Mouse (Mus musculus): ENCODE data around the gene Rab5c.

Rab5c gene

DNA sequence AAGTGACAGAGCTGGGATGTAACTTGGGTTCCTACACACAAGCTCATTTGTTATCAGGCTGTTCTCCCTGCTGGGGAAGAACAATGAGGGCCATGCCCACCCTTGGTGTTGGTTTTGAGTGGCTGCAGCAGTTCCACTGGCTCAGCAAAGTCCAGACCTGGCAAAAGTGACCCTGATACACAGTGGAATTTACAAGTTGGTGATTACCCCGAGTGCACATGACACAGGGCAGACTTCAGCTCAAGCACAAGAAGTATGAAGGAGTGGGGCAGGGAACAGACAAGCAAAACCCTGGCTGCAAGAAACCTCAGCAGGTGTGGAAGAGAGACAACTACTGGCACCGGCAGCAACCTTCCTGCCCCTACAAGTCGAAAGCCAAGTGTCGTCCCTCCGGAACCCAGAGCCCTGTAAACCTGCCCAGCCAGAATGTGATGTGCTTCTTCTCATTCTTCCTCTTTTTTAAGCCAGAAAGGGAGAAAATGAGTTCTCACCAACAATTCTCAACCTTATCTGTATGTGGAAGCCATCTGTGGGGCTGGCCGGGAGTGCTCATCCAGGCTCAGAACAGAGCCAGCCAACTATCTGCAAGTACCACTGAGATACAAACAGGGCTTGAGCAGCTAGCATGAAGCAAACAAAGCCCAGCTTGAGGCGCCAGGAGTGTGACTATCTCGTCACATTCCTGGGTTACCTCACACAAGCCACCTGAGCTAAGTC lies 16.1 kb downstream of the Rab5c start:
- no peak for DNase-seq (ENCODE audit: low read depth in 1 of 2, low spot score in 2 of 2)

DNA sequence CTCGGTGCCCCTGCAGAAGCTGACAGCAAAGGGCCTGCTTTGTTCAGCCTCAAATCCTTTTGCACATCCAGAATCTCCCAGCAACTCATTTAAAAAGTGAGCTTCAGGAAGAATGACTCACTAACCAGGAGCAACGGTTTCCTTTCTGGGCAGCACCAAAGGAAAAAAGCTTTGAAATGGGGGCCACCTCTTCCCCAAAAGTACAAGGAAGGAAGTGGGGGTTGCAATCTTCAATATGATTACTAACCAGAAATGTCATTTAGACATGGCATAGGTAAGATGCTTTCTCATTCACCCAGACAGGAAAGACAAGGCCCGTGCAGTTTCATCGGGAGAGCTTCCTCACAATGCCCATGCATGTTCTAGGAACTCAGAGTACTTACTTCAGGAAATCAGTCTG lies 16.8 kb downstream of the Rab5c start:
- no peak for DNase-seq (ENCODE audit: low read depth in 1 of 2, low spot score in 2 of 2)

GRCm38 (mm10) chr11:100720345-100720744 lies 17.7 kb downstream of the Rab5c start:
- DNase-seq (ENCODE audit: low read depth in 1 of 2, low spot score in 2 of 2), result no peak

DNA sequence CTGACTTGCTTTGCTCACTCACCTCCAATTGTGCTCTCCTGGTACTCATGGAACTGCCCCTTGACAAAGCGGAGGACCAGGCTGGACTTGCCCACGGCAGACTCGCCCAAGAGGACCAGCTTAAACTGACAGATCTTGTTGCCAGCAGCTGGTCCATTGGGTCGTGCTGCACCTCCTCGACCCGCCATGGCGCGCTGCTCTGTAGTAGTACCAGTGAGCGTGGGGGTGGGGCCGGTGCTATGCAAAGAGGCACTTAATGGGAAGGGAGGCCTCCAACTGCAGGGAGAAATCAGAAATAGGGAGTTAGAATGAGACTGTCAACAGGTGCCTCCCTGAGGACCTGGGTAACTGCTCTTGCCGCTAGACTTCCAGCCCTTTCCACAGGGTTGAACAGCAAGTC lies 18.1 kb downstream of the Rab5c start:
- no peak for DNase-seq (ENCODE audit: low read depth in 1 of 2, low spot score in 2 of 2)

- no peak for DNase-seq (ENCODE audit: low read depth in 1 of 2, low spot score in 2 of 2)
Measured at GRCm38 (mm10) chr11:100719312-100719711, 18.7 kb downstream of the Rab5c start.

GRCm38 (mm10) chr11:100718866-100719265 lies 19.1 kb downstream of the Rab5c start:
- no peak for DNase-seq (ENCODE audit: low read depth in 1 of 2, low spot score in 2 of 2)

- no peak for DNase-seq (ENCODE audit: low read depth in 1 of 2, low spot score in 2 of 2)
Measured at GRCm38 (mm10) chr11:100718462-100718861, 19.6 kb downstream of the Rab5c start.

- DNase-seq (ENCODE audit: low read depth in 1 of 2, low spot score in 2 of 2), result no peak
Measured at GRCm38 (mm10) chr11:100716649-100717048, 21.4 kb downstream of the Rab5c start.

- DNase-seq (ENCODE audit: low read depth in 1 of 2, low spot score in 2 of 2), result no peak
Measured at GRCm38 (mm10) chr11:100714948-100715347, 23.1 kb downstream of the Rab5c start.

- DNase-seq (ENCODE audit: low read depth in 1 of 2, low spot score in 2 of 2), result no peak
Measured at GRCm38 (mm10) chr11:100714534-100714915, 23.5 kb downstream of the Rab5c start.

DNA sequence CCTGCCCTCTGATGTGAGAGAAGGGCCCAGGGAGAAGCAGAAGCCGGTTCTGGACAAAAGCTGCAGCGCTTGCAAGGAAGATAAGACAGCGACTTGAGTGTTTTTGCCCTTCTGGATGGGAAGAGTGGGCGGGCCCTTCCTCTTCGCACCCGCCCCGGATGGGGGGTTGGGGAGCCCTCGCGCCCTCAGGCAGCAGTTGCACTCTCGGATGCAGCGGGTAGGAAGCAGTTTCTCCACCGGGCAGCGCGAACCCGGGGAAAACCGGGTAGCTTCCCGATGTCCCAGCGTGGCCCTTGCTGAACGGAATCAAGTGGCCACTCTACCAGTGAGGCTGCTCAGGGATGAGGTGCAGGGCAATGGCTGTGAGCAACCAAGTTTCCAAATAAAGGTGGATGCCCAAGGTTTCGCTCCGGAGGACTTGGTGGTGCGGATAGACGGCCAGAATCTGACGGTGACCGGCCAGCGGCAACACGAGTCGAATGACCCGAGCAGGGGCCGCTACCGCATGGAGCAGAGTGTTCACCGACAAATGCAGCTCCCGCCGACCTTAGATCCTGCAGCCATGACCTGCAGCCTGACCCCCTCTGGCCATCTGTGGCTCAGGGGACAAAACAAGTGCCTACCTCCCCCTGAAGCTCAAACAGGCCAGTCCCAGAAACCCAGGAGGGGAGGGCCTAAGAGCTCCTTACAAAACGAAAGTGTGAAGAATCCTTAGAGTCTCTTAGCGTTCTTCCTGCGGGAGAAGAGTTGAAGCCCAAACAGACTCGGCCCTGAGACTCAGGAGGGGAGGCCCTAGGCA lies 24.1 kb downstream of the Rab5c start, which contains the start of gene Hspb9:
Hspb9 (plus strand) TSS at position 116 of the 799 bp plus-strand sequence.
- no peak for DNase-seq (ENCODE audit: low read depth in 1 of 2, low spot score in 2 of 2)

DNA sequence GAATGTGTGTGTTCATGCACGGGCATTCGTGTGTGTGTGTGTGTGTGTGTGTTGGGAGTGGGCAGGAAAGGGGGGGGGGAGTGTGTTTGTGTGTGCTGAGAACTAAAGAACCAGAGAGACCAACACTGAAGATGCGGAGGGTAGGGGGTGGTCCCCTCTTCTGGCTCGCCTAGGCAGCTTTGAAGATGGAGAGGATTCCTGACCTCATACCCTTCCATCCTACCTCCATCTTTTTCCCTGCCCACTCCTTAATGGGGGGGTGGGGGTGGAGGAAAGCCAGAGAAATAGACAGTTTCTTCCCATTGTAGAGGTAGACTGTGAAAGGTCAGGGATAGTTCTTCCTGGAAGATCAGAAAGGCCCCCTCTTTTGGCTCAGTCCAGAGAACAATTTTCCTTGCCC lies 24.8 kb downstream of the Rab5c start:
- no peak for DNase-seq (ENCODE audit: low read depth in 1 of 2, low spot score in 2 of 2)

DNA sequence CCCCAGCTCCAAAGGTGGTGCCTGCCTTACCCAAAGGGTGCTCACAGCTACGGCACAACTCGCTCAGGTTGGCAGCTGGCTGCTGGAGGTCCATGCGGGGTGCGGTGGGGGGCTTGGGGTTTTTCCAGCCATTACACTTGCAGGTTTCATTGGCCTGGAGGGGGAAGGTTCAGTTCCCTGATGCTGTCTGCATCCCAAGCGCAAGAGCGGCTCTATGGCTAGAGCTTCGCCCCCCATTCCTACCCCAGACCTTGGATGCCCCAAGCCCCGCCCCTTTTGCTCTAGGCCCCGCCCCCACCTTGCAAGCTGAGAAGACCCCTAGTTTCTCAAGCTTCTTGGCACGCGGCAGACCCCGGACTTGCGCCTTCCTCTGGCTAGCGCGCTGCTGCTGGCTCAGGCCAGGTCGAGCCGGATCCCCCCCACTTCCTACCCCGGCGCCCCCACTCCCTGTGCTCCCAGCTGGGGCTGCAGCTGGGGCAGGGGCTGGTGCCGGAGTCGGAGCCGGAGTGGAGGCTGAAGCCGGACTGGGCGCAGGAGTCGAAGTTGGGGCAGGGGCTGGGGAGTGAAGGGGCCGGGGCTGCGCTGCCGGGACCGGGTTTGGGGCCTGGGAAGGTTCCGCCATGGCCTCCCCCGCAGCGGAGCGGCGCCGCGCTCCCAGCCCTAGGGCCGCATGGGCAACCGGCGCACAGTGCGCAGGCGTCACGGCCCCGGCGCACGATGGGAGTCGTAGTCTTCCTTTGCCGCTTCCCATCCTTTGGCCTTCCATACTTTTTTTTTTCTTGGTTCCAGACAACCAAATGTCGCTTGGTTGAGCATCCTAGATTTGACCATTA lies 26.0 kb downstream of the Rab5c start, which contains the start of gene Kat2a:
Kat2a (minus strand) TSS at position 683 of the 833 bp plus-strand sequence.
- DNase-seq (ENCODE audit: low read depth in 1 of 2, low spot score in 2 of 2), result no peak

- no peak for DNase-seq (ENCODE audit: low read depth in 1 of 2, low spot score in 2 of 2)
Measured at GRCm38 (mm10) chr11:100710977-100711376, 27.0 kb downstream of the Rab5c start.

DNA sequence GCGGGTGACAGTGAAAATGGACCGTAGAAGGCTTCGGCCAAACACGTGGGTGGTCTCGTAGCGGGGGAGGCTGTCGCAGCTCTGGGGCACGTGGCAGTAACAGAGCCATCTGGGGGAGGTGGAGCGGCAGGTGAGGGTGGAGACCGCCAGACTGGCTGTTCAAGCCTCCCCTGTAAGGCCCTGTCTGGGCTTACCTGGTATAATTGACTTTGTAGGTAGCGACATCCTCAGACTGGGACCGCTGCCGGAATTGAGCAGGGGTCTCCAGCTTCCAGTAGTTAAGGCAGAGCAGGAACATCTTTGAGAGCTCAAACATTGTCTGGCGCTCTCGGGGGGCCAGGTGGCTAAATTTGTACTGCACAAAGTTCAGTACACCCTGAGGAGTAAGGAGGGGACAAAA lies 27.5 kb downstream of the Rab5c start:
- no peak for DNase-seq (ENCODE audit: low read depth in 1 of 2, low spot score in 2 of 2)

DNA sequence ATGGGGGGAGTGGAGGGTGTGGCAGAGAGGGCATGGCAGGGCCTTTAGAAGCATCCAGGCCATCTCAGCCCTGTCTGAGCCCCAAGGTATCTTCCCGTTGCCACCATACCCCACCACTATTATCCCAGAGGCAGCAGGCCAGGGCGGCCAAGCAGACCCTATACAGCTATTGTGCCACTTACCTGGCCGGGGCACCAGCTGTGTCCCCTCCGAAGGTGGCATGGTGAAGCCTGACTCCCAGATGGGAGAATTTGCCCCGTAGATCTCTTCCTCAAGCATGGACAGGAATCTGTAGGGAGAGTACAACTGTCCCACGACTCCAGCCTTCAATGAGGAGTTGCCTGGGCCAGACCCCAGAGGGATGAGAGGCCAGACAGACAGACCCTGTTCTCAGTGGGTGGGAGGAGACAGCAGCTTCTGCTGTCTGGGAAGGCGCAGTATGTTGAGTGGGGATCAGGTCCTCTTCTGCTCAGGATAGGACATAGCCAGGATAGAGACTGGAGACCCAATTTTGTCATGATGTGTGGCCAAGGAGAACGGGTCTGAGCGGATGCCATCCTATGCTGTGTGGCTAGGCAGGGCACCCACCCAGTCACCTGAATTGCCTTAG lies 28.7 kb downstream of the Rab5c start:
- DNase-seq (ENCODE audit: low read depth in 1 of 2, low spot score in 2 of 2), result no peak

DNA sequence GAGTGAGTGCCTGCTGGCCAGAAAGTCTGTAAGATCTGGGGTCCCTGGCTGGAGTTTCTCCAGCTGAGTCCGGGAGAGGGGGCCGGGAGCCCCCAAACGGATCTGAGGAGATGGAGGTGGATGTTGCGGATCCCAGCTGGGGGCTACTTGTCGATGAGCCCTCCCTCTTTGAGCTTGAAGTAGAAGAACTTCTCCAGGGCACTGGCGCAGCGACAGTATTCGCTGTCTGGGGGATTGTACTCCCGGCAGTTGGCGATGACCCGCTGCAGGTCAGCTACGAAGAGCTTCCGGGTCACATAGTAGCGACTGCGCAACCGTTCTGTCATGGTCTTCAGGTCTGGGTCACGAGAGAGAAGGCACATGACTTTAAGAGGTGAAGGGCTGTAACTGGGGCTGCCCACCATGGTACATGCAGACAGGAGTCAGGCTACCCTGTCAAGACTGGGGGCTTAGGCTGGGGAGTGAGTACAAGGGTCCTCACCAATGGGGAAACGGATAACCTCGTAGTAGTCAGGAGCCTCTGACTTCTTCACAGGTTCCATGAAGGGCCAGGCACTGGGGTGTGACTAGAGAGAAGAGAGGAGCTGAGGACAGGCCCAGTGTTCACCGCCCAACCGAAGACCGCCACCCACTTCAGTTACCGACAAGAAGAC lies 32.8 kb downstream of the Rab5c start:
- DNase-seq (ENCODE audit: low read depth in 1 of 2, low spot score in 2 of 2), result no peak

GRCm38 (mm10) chr11:100703851-100704531 lies 34.0 kb downstream of the Rab5c start, which contains the start of gene Dhx58:
Gene Dhx58 (minus strand): TSS chr11:100704271.
- no peak for DNase-seq (ENCODE audit: low read depth in 1 of 2, low spot score in 2 of 2)

DNA sequence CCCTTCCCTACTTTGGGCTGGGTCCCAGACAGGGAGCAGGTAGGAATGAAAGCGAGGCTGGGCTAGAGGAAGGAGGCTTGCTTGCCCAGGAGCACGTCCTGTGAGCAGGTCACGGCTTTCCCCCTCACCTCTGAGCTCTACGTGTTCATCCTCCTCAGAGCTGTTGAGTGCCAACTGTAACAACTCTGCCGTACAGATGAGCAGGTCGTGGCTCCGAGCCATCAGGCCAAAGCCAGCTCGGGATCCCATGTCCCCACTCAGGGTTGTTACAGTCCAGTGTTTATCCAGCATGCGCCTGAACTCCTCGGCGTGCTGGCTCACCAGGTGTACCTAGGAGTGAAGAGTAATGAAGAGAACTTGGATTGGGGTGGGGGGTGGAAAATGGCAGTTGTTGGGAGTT lies 34.6 kb downstream of the Rab5c start:
- DNase-seq (ENCODE audit: low read depth in 1 of 2, low spot score in 2 of 2), result no peak

- no peak for DNase-seq (ENCODE audit: low read depth in 1 of 2, low spot score in 2 of 2)
Measured at GRCm38 (mm10) chr11:100702906-100703305, 35.1 kb downstream of the Rab5c start.

Measured in monocyte, adult 2 months (primary cell).